Comparison of ENCODE assay signal across 20 mouse cellular contexts in genomic region chr2:59752148-59752547, GRCm38 (mm10).
A peak's percentile ranks its signal among the peaks of the same experiment; 100 is the strongest.
DNase-seq lines count a peak whose midpoint lies in the region; ATAC-seq and TF ChIP-seq lines count a peak whose summit lies in the region.
"Had no signal": no experiment of that assay in that cellular context is flagged by ENCODE, and none has a peak within 500 bp of the region (broad histone marks: within the 10 kb centered on the region; RNA-seq: fewer than 3 reads in every experiment).

No protein-coding gene starts in this region.

- ATAC-seq in kidney, embryonic 15.5 days (replicated peaks; ENCODE audit: low FRiP score) = no peak
- no peak for ATAC-seq in limb, embryonic 12.5 days (ENCODE audit: insufficient number of reproducible peaks, insufficient read depth, low FRiP score, low TSS enrichment, low read depth)
- ATAC-seq: forebrain, embryonic 14.5 days; forebrain, postnatal 0 days had no signal

- no peak for TF ChIP-seq POLR2A in embryonic fibroblast, embryonic 13.5 days (IDR thresholded peaks at IDR 0.05; ENCODE audit: low read depth, low read length)

- H3K4me1 ChIP-seq in kidney, embryonic 15.5 days = peaks cover 61% of the 10 kb centered on the region
- peaks cover 61% of the 10 kb centered on the region for H3K4me1 ChIP-seq in limb, embryonic 12.5 days (replicated peaks)
- peaks cover 69% of the 10 kb centered on the region for H3K4me1 ChIP-seq in limb, embryonic 10.5 days
- H3K4me1 ChIP-seq in embryonic fibroblast, embryonic 13.5 days (ENCODE audit: control insufficient read depth, insufficient read depth, low read length) = no peaks in the 10 kb centered on the region
- H3K4me1 ChIP-seq: hindbrain, embryonic 15.5 days had no signal

- no peaks in the 10 kb centered on the region for H3K27me3 ChIP-seq in kidney, embryonic 15.5 days
- H3K27me3 ChIP-seq in limb, embryonic 12.5 days = no peaks in the 10 kb centered on the region
- H3K27me3 ChIP-seq in limb, embryonic 10.5 days (ENCODE audit: low read depth, poor library complexity, severe bottlenecking) = no peaks in the 10 kb centered on the region
- H3K27me3 ChIP-seq: hindbrain, embryonic 12.5 days; hindbrain, embryonic 15.5 days had no signal

- no peaks in the 10 kb centered on the region for H3K9me3 ChIP-seq in kidney, embryonic 15.5 days (replicated peaks)
- H3K9me3 ChIP-seq in limb, embryonic 12.5 days = no peaks in the 10 kb centered on the region
- no peaks in the 10 kb centered on the region for H3K9me3 ChIP-seq in limb, embryonic 10.5 days (replicated peaks)
- H3K9me3 ChIP-seq: hindbrain, embryonic 12.5 days; hindbrain, embryonic 15.5 days had no signal

- H3K4me3 ChIP-seq in kidney, embryonic 15.5 days (replicated peaks) = no peak overlapping the region
- no peak overlapping the region for H3K4me3 ChIP-seq in limb, embryonic 12.5 days (replicated peaks)
- no peak overlapping the region for H3K4me3 ChIP-seq in limb, embryonic 10.5 days
- no peak overlapping the region for H3K4me3 ChIP-seq in embryonic fibroblast, embryonic 13.5 days (ENCODE audit: insufficient read depth, low read length)
- H3K4me3 ChIP-seq: gastrocnemius, adult 2 months; hindbrain, embryonic 12.5 days; hindbrain, embryonic 15.5 days had no signal

- WGBS in kidney, embryonic 15.5 days = 74% methylated on average over 7 of the region's 7 CpGs
- WGBS in limb, embryonic 12.5 days = 70% methylated on average over 7 of the region's 7 CpGs
- WGBS in limb, embryonic 10.5 days = 91% methylated on average over 7 of the region's 7 CpGs

- H3K36me3 ChIP-seq in kidney, embryonic 15.5 days = 0 out of 2 replicates have a peak, but pooled peaks cover 5% of the 10 kb centered on the region
- peaks cover 2% of the 10 kb centered on the region; the same call in 1 of the 2 replicates for H3K36me3 ChIP-seq in limb, embryonic 12.5 days
- peaks cover 33% of the 10 kb centered on the region for H3K36me3 ChIP-seq in limb, embryonic 10.5 days
- H3K36me3 ChIP-seq: hindbrain, embryonic 12.5 days; hindbrain, embryonic 15.5 days had no signal

- H3K4me2 ChIP-seq in kidney, embryonic 15.5 days = no peak overlapping the region
- no peak overlapping the region for H3K4me2 ChIP-seq in limb, embryonic 12.5 days
- H3K4me2 ChIP-seq: heart, embryonic 11.5 days; hindbrain, embryonic 12.5 days; hindbrain, embryonic 15.5 days had no signal

- no peak for DNase-seq in kidney, postnatal 25 days
- DNase-seq in limb, embryonic 10.5 days (ENCODE audit: low spot score) = no peak
- DNase-seq in cerebellum, postnatal 36 days = no peak
- DNase-seq: adrenal gland, postnatal 10 days; adrenal gland, postnatal 36 days; cerebellum, adult 2 months; cerebellum, adult 9-11 months; cerebellum, postnatal 25 days; embryo, embryonic 11 days; forebrain, postnatal 0 days; gastrocnemius, adult 2 months; gastrocnemius, postnatal 14 days; heart, adult 11 months had no signal

- TF ChIP-seq CTCF in embryonic fibroblast, embryonic 13.5 days (IDR thresholded peaks at IDR 0.05; ENCODE audit: borderline replicate concordance, insufficient read depth, low read length) = no peak

- H3K9ac ChIP-seq in kidney, embryonic 15.5 days = no peak overlapping the region
- H3K9ac ChIP-seq in limb, embryonic 12.5 days (replicated peaks) = no peak overlapping the region
- H3K9ac ChIP-seq: forebrain, postnatal 0 days; hindbrain, embryonic 12.5 days; hindbrain, embryonic 15.5 days had no signal

- H3K27ac ChIP-seq in kidney, embryonic 15.5 days = peak overlapping the region; percentile 75
- 0 out of 2 replicates have a peak overlapping the region, but pooled peaks have one; percentile 9 for H3K27ac ChIP-seq in limb, embryonic 12.5 days
- no peak overlapping the region for H3K27ac ChIP-seq in limb, embryonic 10.5 days
- peak overlapping the region; percentile 89; the same call in 1 of the 2 replicates for H3K27ac ChIP-seq in embryonic fibroblast, embryonic 13.5 days (ENCODE audit: insufficient read depth, low read length)
- H3K27ac ChIP-seq: hindbrain, embryonic 12.5 days; hindbrain, embryonic 15.5 days had no signal
